Mouse (Mus musculus): Measurements from ENCODE around the gene Satb2. TPM values are rescaled to one million over a fixed set of nuclear protein-coding genes. Genes with fewer than 3 reads are reported as not detected.

Satb2 gene
- polyA plus RNA-seq, 1 experiment from 2014 or later: 0.22 TPM

- no peaks in the 10 kb centered on the region for H3K36me3 ChIP-seq
- no peak for ATAC-seq (ENCODE audit: insufficient number of reproducible peaks, low FRiP score)
- 0 out of 2 replicates have a peak, but pooled peaks cover 4% of the 10 kb centered on the region for H3K27me3 ChIP-seq (replicated peaks)
- WGBS: 79% methylated on average over 7 of the region's 7 CpGs
- no peak overlapping the region for H3K9ac ChIP-seq
- no peak overlapping the region for H3K4me3 ChIP-seq
- H3K4me2 ChIP-seq: no peak overlapping the region
- H3K9me3 ChIP-seq (replicated peaks): no peaks in the 10 kb centered on the region
- no peaks in the 10 kb centered on the region for H3K4me1 ChIP-seq (replicated peaks)
- no peak overlapping the region for H3K27ac ChIP-seq (ENCODE audit: poor library complexity, severe bottlenecking)
Measured at GRCm38 (mm10) chr1:56957942-56958341, 20.5 kb downstream of the Satb2 start.

- no peaks in the 10 kb centered on the region for H3K4me1 ChIP-seq (replicated peaks)
- WGBS: 80% methylated on average over 2 of the region's 2 CpGs
Measured at GRCm38 (mm10) chr1:56956811-56957210, 21.6 kb downstream of the Satb2 start.

DNA sequence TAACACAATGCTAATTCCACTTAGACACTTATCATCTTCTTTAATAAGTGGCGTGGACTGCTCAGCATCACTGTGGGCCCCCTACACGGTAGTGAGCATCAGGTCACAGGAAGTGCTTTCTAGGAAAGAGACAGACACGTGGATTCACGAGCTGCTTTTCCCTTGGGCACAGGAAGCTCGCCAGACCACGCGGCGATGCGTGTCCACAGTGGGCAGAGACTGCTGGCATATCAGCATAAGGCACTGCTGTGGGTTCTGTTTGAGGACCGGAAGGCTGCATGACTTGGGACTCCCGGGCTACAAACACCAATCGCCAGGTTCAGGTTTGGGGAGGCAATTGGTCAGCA, 22.7 kb downstream of the Satb2 start:
- Histone ChIP-seq H3K9me3 (replicated peaks) (no peaks in the 10 kb centered on the region), H3K4me1 (replicated peaks) (no peaks in the 10 kb centered on the region), H3K4me2 (no peak overlapping the region), H3K27me3 (replicated peaks) (0 out of 2 replicates have a peak, but pooled peaks cover 4% of the 10 kb centered on the region), H3K4me3 (no peak overlapping the region), H3K9ac (no peak overlapping the region), H3K27ac (ENCODE audit: poor library complexity, severe bottlenecking) (no peak overlapping the region), H3K36me3 (no peaks in the 10 kb centered on the region)
- WGBS: 65% methylated on average over 12 of the region's 12 CpGs
- ATAC-seq (ENCODE audit: insufficient number of reproducible peaks, low FRiP score): no peak

More at GRCm38 (mm10) chr1:56956811-56957210, 21.6 kb downstream of the Satb2 start:
- 0 out of 2 replicates have a peak, but pooled peaks cover 4% of the 10 kb centered on the region for H3K27me3 ChIP-seq (replicated peaks)
- no peak overlapping the region for H3K27ac ChIP-seq (ENCODE audit: poor library complexity, severe bottlenecking)
- ATAC-seq (ENCODE audit: insufficient number of reproducible peaks, low FRiP score): no peak
- H3K9ac ChIP-seq: no peak overlapping the region
- no peak overlapping the region for H3K4me2 ChIP-seq
- no peaks in the 10 kb centered on the region for H3K36me3 ChIP-seq
- no peaks in the 10 kb centered on the region for H3K9me3 ChIP-seq (replicated peaks)
- no peak overlapping the region for H3K4me3 ChIP-seq

- Histone ChIP-seq H3K27me3 (replicated peaks) (0 out of 2 replicates have a peak, but pooled peaks cover 4% of the 10 kb centered on the region), H3K9ac (no peak overlapping the region), H3K27ac (ENCODE audit: poor library complexity, severe bottlenecking) (no peak overlapping the region), H3K4me1 (replicated peaks) (no peaks in the 10 kb centered on the region), H3K36me3 (no peaks in the 10 kb centered on the region), H3K9me3 (replicated peaks) (no peaks in the 10 kb centered on the region), H3K4me2 (no peak overlapping the region), H3K4me3 (no peak overlapping the region)
- ATAC-seq (ENCODE audit: insufficient number of reproducible peaks, low FRiP score): no peak
- WGBS: 68% methylated on average over 14 of the region's 14 CpGs
Measured at GRCm38 (mm10) chr1:56955055-56955738, 23.3 kb downstream of the Satb2 start.

DNA sequence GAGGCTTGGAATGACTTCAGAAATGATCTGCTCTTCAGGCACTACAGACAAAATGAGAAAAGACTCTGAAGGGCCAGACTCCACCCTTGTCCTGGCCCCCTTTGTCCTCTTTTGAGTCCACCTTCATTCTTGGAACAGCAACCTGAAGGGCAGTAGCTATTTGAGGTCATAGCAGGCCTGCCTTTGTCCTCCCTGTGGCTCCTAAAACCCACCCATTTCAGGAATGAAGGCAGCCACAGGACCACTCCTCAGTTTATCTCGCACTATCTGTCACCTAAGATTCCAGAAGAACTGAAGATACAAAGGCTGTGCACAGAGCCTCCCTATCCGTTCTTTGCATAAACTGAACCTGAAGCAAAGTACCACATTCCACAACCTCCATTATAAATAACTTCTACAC, 24.9 kb downstream of the Satb2 start:
- no peak for ATAC-seq (ENCODE audit: insufficient number of reproducible peaks, low FRiP score)
- no peak overlapping the region for H3K27ac ChIP-seq (ENCODE audit: poor library complexity, severe bottlenecking)
- no peaks in the 10 kb centered on the region for H3K9me3 ChIP-seq (replicated peaks)
- WGBS: 47% methylated on average over 2 of the region's 2 CpGs
- H3K4me1 ChIP-seq (replicated peaks): no peaks in the 10 kb centered on the region
- no peak overlapping the region for H3K9ac ChIP-seq
- no peak overlapping the region for H3K4me2 ChIP-seq
- no peak overlapping the region for H3K4me3 ChIP-seq
- H3K27me3 ChIP-seq (replicated peaks): 0 out of 2 replicates have a peak, but pooled peaks cover 4% of the 10 kb centered on the region
- no peaks in the 10 kb centered on the region for H3K36me3 ChIP-seq

DNA sequence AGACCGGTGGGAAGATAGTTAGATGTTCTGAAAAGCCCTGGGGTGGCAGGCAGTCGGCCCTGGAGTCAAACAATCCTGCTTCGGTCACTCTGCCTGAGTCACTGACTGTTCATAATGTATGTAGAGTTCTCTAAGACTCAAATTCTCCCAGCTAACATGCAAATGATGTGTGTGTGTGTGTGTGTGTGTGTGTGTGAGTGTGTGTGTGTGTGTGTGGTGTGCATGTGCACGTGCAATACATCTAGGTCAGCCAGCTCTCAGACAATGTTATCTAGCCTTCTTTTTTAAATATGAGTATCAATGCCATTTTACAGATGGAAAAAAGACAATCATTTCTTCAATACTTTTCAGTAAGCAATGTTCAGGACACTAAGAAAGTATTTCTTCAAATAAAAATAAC, 26.5 kb downstream of the Satb2 start:
- Histone ChIP-seq H3K4me2 (no peak overlapping the region), H3K9me3 (replicated peaks) (no peaks in the 10 kb centered on the region), H3K27me3 (replicated peaks) (no peaks in the 10 kb centered on the region), H3K27ac (ENCODE audit: poor library complexity, severe bottlenecking) (no peak overlapping the region), H3K4me3 (no peak overlapping the region), H3K9ac (no peak overlapping the region), H3K4me1 (replicated peaks) (no peaks in the 10 kb centered on the region), H3K36me3 (no peaks in the 10 kb centered on the region)
- no peak for ATAC-seq (ENCODE audit: insufficient number of reproducible peaks, low FRiP score)
- 74% methylated on average over 4 of the region's 4 CpGs for WGBS

DNA sequence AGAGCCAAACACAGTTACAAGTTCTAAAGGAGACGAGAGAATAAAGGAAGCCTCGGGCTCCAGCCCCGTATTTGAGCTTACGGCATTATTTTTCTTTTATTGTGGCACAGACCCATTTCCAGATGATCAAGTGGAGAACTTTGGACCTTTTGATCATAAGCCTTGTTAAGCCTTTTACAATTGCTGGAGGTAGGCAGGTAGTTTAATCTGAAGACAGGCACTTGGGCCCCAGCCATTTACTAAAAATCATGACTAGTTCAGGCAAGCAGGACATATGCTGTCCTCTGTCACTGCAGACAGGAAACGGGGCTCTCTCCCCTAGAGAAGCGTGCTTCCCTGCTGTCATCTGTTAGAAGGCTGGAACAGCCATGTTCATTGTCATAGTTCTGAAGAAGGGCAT, 26.9 kb downstream of the Satb2 start:
- Histone ChIP-seq H3K4me1 (replicated peaks) (no peaks in the 10 kb centered on the region), H3K9me3 (replicated peaks) (no peaks in the 10 kb centered on the region), H3K27ac (ENCODE audit: poor library complexity, severe bottlenecking) (no peak overlapping the region), H3K27me3 (replicated peaks) (no peaks in the 10 kb centered on the region), H3K4me3 (no peak overlapping the region), H3K4me2 (no peak overlapping the region), H3K36me3 (no peaks in the 10 kb centered on the region), H3K9ac (no peak overlapping the region)
- ATAC-seq (ENCODE audit: insufficient number of reproducible peaks, low FRiP score): no peak
- whole genome bisulfite sequencing: 77% methylated on average over 6 of the region's 6 CpGs

- H3K4me3 ChIP-seq: no peak overlapping the region
- no peak overlapping the region for H3K4me2 ChIP-seq
- no peak for ATAC-seq (ENCODE audit: insufficient number of reproducible peaks, low FRiP score)
- no peaks in the 10 kb centered on the region for H3K36me3 ChIP-seq
- H3K9me3 ChIP-seq (replicated peaks): no peaks in the 10 kb centered on the region
- no peaks in the 10 kb centered on the region for H3K4me1 ChIP-seq (replicated peaks)
- no peaks in the 10 kb centered on the region for H3K27me3 ChIP-seq (replicated peaks)
- 88% methylated on average over 4 of the region's 4 CpGs for WGBS
- no peak overlapping the region for H3K9ac ChIP-seq
- no peak overlapping the region for H3K27ac ChIP-seq (ENCODE audit: poor library complexity, severe bottlenecking)
Measured at GRCm38 (mm10) chr1:56939432-56939831, 39.0 kb downstream of the Satb2 start.

DNA sequence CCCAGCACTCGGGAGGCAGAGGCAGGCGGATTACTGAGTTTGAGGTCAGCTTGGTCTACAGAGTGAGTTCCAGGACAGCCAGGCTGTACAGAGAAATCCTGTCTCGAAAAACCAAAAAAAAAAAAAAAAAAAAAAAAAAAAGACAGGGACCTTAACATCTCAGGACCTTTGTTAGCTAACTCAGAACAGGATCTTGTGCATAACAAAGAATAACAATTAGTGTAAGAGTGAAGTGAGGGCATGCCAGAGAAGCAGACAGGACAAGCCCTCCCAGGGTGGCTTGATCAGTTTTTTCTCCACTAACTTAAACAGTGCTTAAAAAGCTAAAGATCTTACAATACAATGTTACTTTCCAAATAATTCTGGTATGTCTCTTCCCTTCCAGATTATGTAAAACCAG, 40.0 kb downstream of the Satb2 start:
- H3K9ac ChIP-seq: no peak overlapping the region
- no peaks in the 10 kb centered on the region for H3K4me1 ChIP-seq (replicated peaks)
- whole genome bisulfite sequencing: 69% methylated on average over 3 of the region's 3 CpGs
- H3K4me2 ChIP-seq: no peak overlapping the region
- H3K4me3 ChIP-seq: no peak overlapping the region
- H3K27ac ChIP-seq (ENCODE audit: poor library complexity, severe bottlenecking): no peak overlapping the region
- H3K36me3 ChIP-seq: no peaks in the 10 kb centered on the region
- ATAC-seq (ENCODE audit: insufficient number of reproducible peaks, low FRiP score): no peak
- H3K27me3 ChIP-seq (replicated peaks): no peaks in the 10 kb centered on the region
- H3K9me3 ChIP-seq (replicated peaks): no peaks in the 10 kb centered on the region

GRCm38 (mm10) chr1:56936554-56936953, 41.9 kb downstream of the Satb2 start:
- Histone ChIP-seq H3K4me3 (no peak overlapping the region), H3K9ac (no peak overlapping the region), H3K4me1 (replicated peaks) (no peaks in the 10 kb centered on the region), H3K36me3 (no peaks in the 10 kb centered on the region), H3K4me2 (no peak overlapping the region), H3K9me3 (replicated peaks) (no peaks in the 10 kb centered on the region), H3K27me3 (replicated peaks) (no peaks in the 10 kb centered on the region), H3K27ac (ENCODE audit: poor library complexity, severe bottlenecking) (no peak overlapping the region)
- no peak for ATAC-seq (ENCODE audit: insufficient number of reproducible peaks, low FRiP score)
- 80% methylated on average over 3 of the region's 3 CpGs for WGBS

DNA sequence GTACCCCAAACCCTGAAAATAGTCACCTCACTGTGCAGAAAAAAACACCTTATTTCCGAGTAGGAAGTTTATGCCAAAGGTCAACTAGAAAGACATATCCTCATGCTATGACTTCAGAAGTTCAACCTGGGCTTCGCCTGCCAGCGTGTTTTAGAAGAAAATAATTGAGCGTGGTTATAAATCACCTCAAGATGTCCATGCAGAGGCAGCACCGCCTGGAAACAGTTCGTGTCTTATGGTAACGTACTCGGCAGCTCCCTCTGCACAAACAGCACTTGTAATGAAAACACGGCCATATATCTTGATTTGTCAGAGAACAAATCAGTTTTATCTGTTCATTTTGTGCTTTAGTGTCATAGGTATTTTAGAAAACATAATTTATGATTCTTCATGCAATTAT, 44.6 kb downstream of the Satb2 start:
- peaks cover 3% of the 10 kb centered on the region for H3K4me1 ChIP-seq (replicated peaks)
- H3K9ac ChIP-seq: no peak overlapping the region
- WGBS: 81% methylated on average over 9 of the region's 9 CpGs
- H3K36me3 ChIP-seq: no peaks in the 10 kb centered on the region
- H3K27me3 ChIP-seq (replicated peaks): no peaks in the 10 kb centered on the region
- H3K4me3 ChIP-seq: no peak overlapping the region
- no peak overlapping the region for H3K27ac ChIP-seq (ENCODE audit: poor library complexity, severe bottlenecking)
- no peak for ATAC-seq (ENCODE audit: insufficient number of reproducible peaks, low FRiP score)
- no peak overlapping the region for H3K4me2 ChIP-seq
- no peaks in the 10 kb centered on the region for H3K9me3 ChIP-seq (replicated peaks)

GRCm38 (mm10) chr1:56930096-56930495, 48.4 kb downstream of the Satb2 start:
- H3K27ac ChIP-seq (ENCODE audit: poor library complexity, severe bottlenecking): no peak overlapping the region
- WGBS: 71% methylated on average over 4 of the region's 4 CpGs
- no peaks in the 10 kb centered on the region for H3K9me3 ChIP-seq (replicated peaks)
- no peaks in the 10 kb centered on the region for H3K36me3 ChIP-seq
- no peak overlapping the region for H3K4me2 ChIP-seq
- no peaks in the 10 kb centered on the region for H3K27me3 ChIP-seq (replicated peaks)
- H3K4me1 ChIP-seq (replicated peaks): peaks cover 12% of the 10 kb centered on the region
- ATAC-seq (ENCODE audit: insufficient number of reproducible peaks, low FRiP score): no peak
- no peak overlapping the region for H3K4me3 ChIP-seq
- no peak overlapping the region for H3K9ac ChIP-seq

All from heart, embryonic 12.5 days (tissue).